In genomic region chr1:13935938-13936491, GRCm38 (mm10) we compare ENCODE assay signal across 14 mouse cellular contexts.
DNase-seq lines count a peak whose midpoint lies in the region; ATAC-seq lines count a peak whose summit lies in the region.
"Had no signal": no experiment of that assay in that cellular context is flagged by ENCODE, and none has a peak within 500 bp of the region (broad histone marks: within the 10 kb centered on the region; RNA-seq: fewer than 3 reads in every experiment).

No protein-coding gene starts in this region.

- no peak overlapping the region for H3K9ac ChIP-seq in forebrain, embryonic 14.5 days (ENCODE audit: low read length)
- H3K9ac ChIP-seq in liver, embryonic 11.5 days (ENCODE audit: low read depth, low read length): no peak overlapping the region
- H3K9ac ChIP-seq: embryonic facial prominence, embryonic 12.5 days; kidney, embryonic 15.5 days; liver, embryonic 14.5 days had no signal

- peaks cover 11% of the 10 kb centered on the region; the same call in 1 of the 2 replicates for H3K4me1 ChIP-seq in forebrain, embryonic 14.5 days (ENCODE audit: control insufficient read depth, insufficient read depth, low read length)
- H3K4me1 ChIP-seq in liver, embryonic 11.5 days (replicated peaks; ENCODE audit: control insufficient read depth, insufficient read depth, low read length): no peaks in the 10 kb centered on the region
- H3K4me1 ChIP-seq: embryonic facial prominence, embryonic 12.5 days; kidney, embryonic 15.5 days had no signal

- no peaks in the 10 kb centered on the region for H3K27me3 ChIP-seq in forebrain, embryonic 14.5 days (replicated peaks; ENCODE audit: control insufficient read depth, insufficient read depth, low read length)
- H3K27me3 ChIP-seq in liver, embryonic 11.5 days (replicated peaks; ENCODE audit: control insufficient read depth, insufficient read depth, low read length): no peaks in the 10 kb centered on the region
- H3K27me3 ChIP-seq: embryonic facial prominence, embryonic 12.5 days; kidney, embryonic 15.5 days had no signal

- no peak overlapping the region for H3K4me3 ChIP-seq in forebrain, embryonic 14.5 days (ENCODE audit: low read depth, low read length)
- no peak overlapping the region for H3K4me3 ChIP-seq in liver, embryonic 11.5 days (ENCODE audit: low read depth, low read length)
- H3K4me3 ChIP-seq: embryonic facial prominence, embryonic 12.5 days; kidney, embryonic 15.5 days had no signal

- intact Hi-C loops in left cerebral cortex, postnatal 10 days (cut with DNase I): no loop called here

- no peaks in the 10 kb centered on the region for H3K9me3 ChIP-seq in forebrain, embryonic 14.5 days (replicated peaks; ENCODE audit: control insufficient read depth, low read length)
- H3K9me3 ChIP-seq in liver, embryonic 11.5 days (ENCODE audit: control insufficient read depth, low read length): no peaks in the 10 kb centered on the region
- H3K9me3 ChIP-seq: embryonic facial prominence, embryonic 12.5 days; kidney, embryonic 15.5 days had no signal

- ATAC-seq in forebrain, embryonic 14.5 days: peak; percentile 92
- no peak for ATAC-seq in liver, embryonic 11.5 days (replicated peaks; ENCODE audit: low FRiP score)

- H3K36me3 ChIP-seq in forebrain, embryonic 14.5 days (ENCODE audit: control insufficient read depth, insufficient read depth, low read length): no peaks in the 10 kb centered on the region
- no peaks in the 10 kb centered on the region for H3K36me3 ChIP-seq in liver, embryonic 11.5 days (ENCODE audit: control insufficient read depth, insufficient read depth, low read length)
- H3K36me3 ChIP-seq: embryonic facial prominence, embryonic 12.5 days; kidney, embryonic 15.5 days had no signal

- H3K27ac ChIP-seq in forebrain, embryonic 14.5 days (ENCODE audit: low read depth, low read length): no peak overlapping the region
- H3K27ac ChIP-seq in liver, embryonic 11.5 days (ENCODE audit: low read depth, low read length): no peak overlapping the region
- H3K27ac ChIP-seq: embryonic facial prominence, embryonic 12.5 days; kidney, embryonic 15.5 days; liver, embryonic 14.5 days; macrophage had no signal

- peak; percentile 14 to 32 for DNase-seq in left cerebral cortex, postnatal 10 days (ENCODE audit: extremely low spot score in 1 of 2, low spot score in 2 of 2)
- no peak for DNase-seq in left cerebral cortex, adult 11 months (ENCODE audit: low spot score)
- DNase-seq in brain, embryonic 18.5 days (ENCODE audit: low read depth, low spot score): peak; percentile 34
- DNase-seq in forebrain, embryonic 14.5 days (ENCODE audit: low spot score): peak; percentile 93
- DNase-seq in mesoderm, embryonic 11.5 days (ENCODE audit: low read depth, low spot score): peak; percentile 35
- DNase-seq in liver, embryonic 11.5 days (ENCODE audit: low spot score): no peak
- no peak for DNase-seq in kidney, postnatal 10 days
- DNase-seq: adrenal gland, postnatal 25 days; cerebellum, adult 11-12 months had no signal

- WGBS in forebrain, embryonic 14.5 days: 9% methylated on average over 4 of the region's 4 CpGs
- WGBS in liver, embryonic 11.5 days: 56% methylated on average over 4 of the region's 4 CpGs

- no peak overlapping the region for H3K4me2 ChIP-seq in forebrain, embryonic 14.5 days (ENCODE audit: low read length)
- H3K4me2 ChIP-seq in liver, embryonic 11.5 days: no peak overlapping the region
- H3K4me2 ChIP-seq: embryonic facial prominence, embryonic 12.5 days; heart, embryonic 11.5 days; kidney, embryonic 15.5 days had no signal

Comparison
In these comparisons a context has a peak if more than half of its experiments do, and no peak if none do; other contexts are left out.
1. DNase-seq: peak in left cerebral cortex, postnatal 10 days (2 of 2), brain, embryonic 18.5 days (single experiment), forebrain, embryonic 14.5 days (single experiment) and mesoderm, embryonic 11.5 days (single experiment); none in left cerebral cortex, adult 11 months (single experiment), liver, embryonic 11.5 days (single experiment) and kidney, postnatal 10 days (single experiment).